Mouse (Mus musculus) liver, embryonic 16.5 days (tissue): ENCODE results near the gene Itgb6. TPM values are rescaled to one million over a fixed set of nuclear protein-coding genes. Genes with fewer than 3 reads are reported as not detected.

Experiments
- ATAC-seq: fragments of 200-750 bp; cut with Nextera tagmentation; 2 replicates; pipeline ENCODE4 v1.8.0; 2017; ENCODE audit warnings: low read depth, mild to moderate bottlenecking, moderate number of reproducible peaks, moderate library complexity
- H3K27ac ChIP-seq: fragments of 300-500 bp; sonication (generic); 2 replicates; pipeline ENCODE4 v1.5.1; 2014; ENCODE audit warnings: mild to moderate bottlenecking, low read length
- H3K27me3 ChIP-seq: fragments of 300-500 bp; sonication (generic); 2 replicates; pipeline ENCODE4 v1.6.1; 2014; ENCODE audit warnings: low read depth, low read length, mixed read lengths; ENCODE audit not compliant: control insufficient read depth, insufficient read depth
- H3K36me3 ChIP-seq: fragments of 300-500 bp; sonication (generic); 2 replicates; pipeline ENCODE4 v1.6.1; 2014; ENCODE audit warnings: mild to moderate bottlenecking; ENCODE audit not compliant: control insufficient read depth, insufficient read depth
- H3K4me1 ChIP-seq: fragments of 300-500 bp; sonication (generic); 2 replicates; pipeline ENCODE4 v1.6.1; 2014; ENCODE audit warnings: low read depth, low read length, mixed read lengths; ENCODE audit not compliant: control insufficient read depth
- H3K4me2 ChIP-seq: fragments of 300-500 bp; sonication (generic); 2 replicates; pipeline ENCODE4 v1.6.1; 2014; ENCODE audit warnings: low read depth, low read length, mixed read lengths
- H3K4me3 ChIP-seq: fragments of 300-500 bp; sonication (generic); 2 replicates; pipeline ENCODE4 v1.5.1; 2014; ENCODE audit warnings: low read depth, mild to moderate bottlenecking, low read length
- H3K9ac ChIP-seq: fragments of 300-500 bp; sonication (generic); 2 replicates; pipeline ENCODE4 v1.6.1; 2014; ENCODE audit warnings: low read depth, low read length
- H3K9me3 ChIP-seq: fragments of 300-500 bp; sonication (generic); replicated peaks from 2 replicates; pipeline ENCODE4 v1.6.1; 2016; ENCODE audit warnings: low read length; ENCODE audit not compliant: control insufficient read depth
- WGBS: fragments of 180-500 bp; shearing (Covaris S2); extraction: QIAGEN DNeasy Blood & Tissue Kit; methylation state at CpG from one replicate; pipeline ENCODE4 v1.1.7; 2014; ENCODE audit not compliant: insufficient replicate concordance; 5-methylcytosine and 5-hydroxymethylcytosine counted together
- polyA plus RNA-seq: library from polyadenylated mRNA; unstranded; fragments of >200 nt; fragmentation: Nextera tagmentation; extraction: Ambion mirVana; gene quantifications from 2 replicates; pipeline ENCODE4 v1.2.1, GENCODE M21; 2015

Itgb6 gene
- polyA plus RNA-seq, 1 experiment from 2014 or later = 0.31 TPM

DNA sequence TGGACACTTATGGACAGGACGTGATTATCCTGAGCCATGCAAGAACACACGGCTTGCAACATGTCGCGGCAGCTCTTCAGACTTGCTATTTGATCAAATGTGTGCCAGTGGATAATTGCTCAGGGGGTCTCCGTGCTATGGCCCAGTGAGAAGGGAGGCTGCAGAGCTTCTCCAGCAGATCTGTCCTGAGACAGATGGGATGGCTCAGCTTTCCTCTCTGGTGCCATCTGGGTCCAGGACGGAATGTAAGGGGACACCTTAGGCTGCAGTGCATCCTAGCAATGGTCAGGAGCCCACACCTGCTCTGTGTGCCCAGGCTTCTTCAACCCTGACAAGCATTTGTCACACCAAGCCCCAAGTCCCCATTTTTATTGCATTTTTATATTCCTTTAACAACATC is 75.9 kb downstream of the Itgb6 start:
- Histone ChIP-seq H3K36me3 (no peaks in the 10 kb centered on the region), H3K9ac (no peak overlapping the region), H3K9me3 (no peaks in the 10 kb centered on the region), H3K27ac (no peak overlapping the region), H3K4me3 (no peak overlapping the region), H3K4me2 (no peak overlapping the region), H3K27me3 (no peaks in the 10 kb centered on the region), H3K4me1 (no peaks in the 10 kb centered on the region)
- ATAC-seq = no peak
- WGBS = 72% methylated on average over 6 of the region's 6 CpGs

DNA sequence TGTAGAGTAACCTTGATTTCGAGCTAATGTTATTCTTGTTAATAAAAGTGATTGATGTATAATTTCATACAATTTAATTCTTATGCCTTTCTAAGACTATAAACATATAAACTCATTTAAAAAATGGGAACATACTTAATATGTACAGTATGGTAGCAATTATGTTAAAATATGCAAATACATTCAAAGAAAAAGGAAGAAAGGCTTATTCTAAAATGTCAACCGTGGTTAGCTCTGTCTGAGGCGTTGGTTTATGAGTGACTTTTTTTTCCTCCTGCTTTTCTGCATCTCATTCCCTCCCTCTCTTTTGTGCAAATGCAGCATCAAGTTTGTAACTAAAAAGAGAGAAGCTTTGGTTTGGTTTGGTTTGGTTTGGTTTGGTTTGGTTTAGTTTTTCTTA is 79.0 kb downstream of the Itgb6 start:
- Histone ChIP-seq H3K27me3 (no peaks in the 10 kb centered on the region), H3K4me2 (no peak overlapping the region), H3K4me3 (no peak overlapping the region), H3K9me3 (no peaks in the 10 kb centered on the region), H3K27ac (no peak overlapping the region), H3K9ac (no peak overlapping the region), H3K36me3 (no peaks in the 10 kb centered on the region), H3K4me1 (no peaks in the 10 kb centered on the region)
- 55% methylated on average over 3 of the region's 3 CpGs for WGBS
- ATAC-seq = no peak

DNA sequence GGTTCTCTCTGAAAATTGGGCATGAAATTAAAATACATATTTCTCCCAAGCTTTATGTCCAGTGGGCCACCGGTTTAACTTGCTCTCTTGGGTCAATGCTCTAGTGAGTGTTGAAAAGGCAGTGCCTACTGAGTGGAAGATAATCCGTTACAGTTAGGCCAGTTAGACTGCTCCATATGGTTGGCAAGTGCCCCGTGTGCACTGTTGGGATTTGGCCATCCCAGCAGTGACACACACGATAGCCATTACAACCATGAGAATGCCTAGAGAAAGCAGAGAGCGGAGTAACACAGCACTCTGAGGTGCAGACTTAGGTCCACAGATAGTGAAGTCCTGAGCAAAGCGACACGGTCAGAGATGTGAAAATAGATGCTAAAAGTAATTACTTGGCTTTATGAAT is 79.8 kb downstream of the Itgb6 start:
- ATAC-seq = no peak
- 75% methylated on average over 7 of the region's 7 CpGs for WGBS
- Histone ChIP-seq H3K9ac (no peak overlapping the region), H3K4me3 (no peak overlapping the region), H3K4me2 (no peak overlapping the region), H3K9me3 (no peaks in the 10 kb centered on the region), H3K36me3 (no peaks in the 10 kb centered on the region), H3K27me3 (no peaks in the 10 kb centered on the region), H3K27ac (no peak overlapping the region), H3K4me1 (no peaks in the 10 kb centered on the region)

DNA sequence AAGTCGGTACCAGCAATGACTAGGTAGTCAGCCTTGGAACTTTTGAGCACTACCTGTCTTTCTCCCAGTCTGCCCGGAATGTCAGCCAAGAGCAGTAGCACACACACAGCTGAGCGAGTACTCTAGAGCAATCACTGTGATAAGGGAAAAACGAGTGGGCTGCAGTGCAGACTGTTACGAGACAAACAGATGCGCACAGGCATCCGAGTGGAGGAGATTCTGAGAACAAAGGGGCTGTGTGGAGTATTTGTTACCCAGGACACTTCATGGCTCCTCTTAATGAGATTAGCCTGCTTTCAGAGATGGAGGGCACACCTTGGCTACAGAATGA is 82.1 kb downstream of the Itgb6 start:
- Histone ChIP-seq H3K36me3 (no peaks in the 10 kb centered on the region), H3K27me3 (no peaks in the 10 kb centered on the region), H3K27ac (no peak overlapping the region), H3K9me3 (no peaks in the 10 kb centered on the region), H3K4me2 (no peak overlapping the region), H3K9ac (no peak overlapping the region), H3K4me3 (no peak overlapping the region), H3K4me1 (no peaks in the 10 kb centered on the region)
- WGBS = 52% methylated on average over 7 of the region's 7 CpGs
- no peak for ATAC-seq

DNA sequence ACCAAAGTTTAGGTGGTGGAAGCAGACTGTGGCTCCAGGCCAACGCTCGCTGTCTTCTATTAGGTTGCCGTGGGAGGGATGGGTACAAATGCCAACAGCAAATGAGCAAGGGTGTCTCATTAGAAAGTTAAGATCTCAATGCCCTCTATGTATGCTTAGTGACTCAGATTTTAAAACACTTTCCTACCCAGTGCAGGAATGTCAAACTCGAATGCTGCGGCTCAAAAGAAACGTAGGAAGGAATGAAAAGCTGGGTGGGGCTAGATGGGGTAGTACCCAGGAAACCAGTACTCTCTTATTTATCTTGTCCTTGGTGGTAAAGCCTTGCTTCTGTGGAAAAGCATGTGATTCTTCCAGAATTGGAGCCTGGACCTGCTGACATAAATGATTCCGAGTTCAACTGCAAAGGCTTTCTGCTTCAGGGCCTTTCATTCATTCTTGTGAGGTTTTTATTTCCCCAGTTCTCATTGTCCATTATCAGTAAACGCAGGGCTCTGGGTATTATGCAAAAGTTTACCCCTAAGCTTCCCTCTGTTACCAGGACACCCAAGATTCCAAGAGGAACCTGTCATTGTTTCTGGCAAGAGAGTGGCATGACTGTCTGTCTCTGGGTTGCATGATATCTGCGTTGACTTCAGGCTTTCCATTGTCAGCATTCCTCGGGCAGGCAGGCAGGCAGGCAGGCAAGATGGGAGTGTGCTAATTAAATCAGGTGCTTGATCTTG is 82.7 kb downstream of the Itgb6 start:
- ATAC-seq = no peak
- no peak overlapping the region for H3K4me3 ChIP-seq
- WGBS = 65% methylated on average over 10 of the region's 10 CpGs
- no peaks in the 10 kb centered on the region for H3K36me3 ChIP-seq
- H3K4me2 ChIP-seq = no peak overlapping the region
- H3K27ac ChIP-seq = no peak overlapping the region
- H3K9me3 ChIP-seq = no peaks in the 10 kb centered on the region
- H3K27me3 ChIP-seq = no peaks in the 10 kb centered on the region
- H3K4me1 ChIP-seq = no peaks in the 10 kb centered on the region
- H3K9ac ChIP-seq = no peak overlapping the region

DNA sequence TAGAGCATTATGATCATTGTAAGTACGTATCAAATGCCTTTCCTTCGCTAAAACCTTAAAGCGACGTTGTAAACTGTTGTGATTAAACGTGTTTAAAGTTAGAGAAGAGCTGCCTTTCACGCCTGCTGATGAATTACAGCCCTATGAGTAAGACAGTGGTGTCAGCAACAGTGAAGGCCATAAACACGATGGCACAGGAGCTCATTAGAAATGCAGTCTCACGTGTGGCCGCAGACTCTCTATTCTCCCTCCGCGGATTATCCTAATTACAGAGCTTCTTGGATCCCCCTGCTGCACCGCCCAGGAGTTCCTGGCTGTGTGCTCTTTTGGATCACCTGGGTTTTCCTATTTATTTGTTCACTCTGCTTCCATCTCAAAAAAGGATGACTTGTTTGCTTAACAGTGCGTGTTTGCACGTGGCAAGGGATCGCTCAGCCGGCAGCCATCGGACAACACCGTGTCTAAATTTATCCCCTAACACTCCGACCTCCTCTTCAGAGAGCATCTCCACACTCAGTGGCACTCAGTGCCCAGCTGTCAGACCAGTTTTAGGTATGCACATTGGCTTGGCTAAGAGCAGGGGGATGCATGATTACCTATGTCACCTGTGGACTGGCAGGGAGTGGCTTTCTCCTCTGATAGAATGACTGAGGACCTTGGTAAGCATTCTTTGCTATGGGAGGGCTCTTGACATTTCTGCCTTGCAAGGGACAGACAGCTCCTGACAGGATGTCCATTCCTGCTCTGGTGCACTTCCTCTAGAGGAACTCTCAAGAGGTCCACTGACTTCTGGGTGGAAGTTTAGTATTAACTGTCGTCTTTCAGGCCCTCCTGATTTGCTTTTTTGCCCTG is 85.3 kb downstream of the Itgb6 start:
- 64% methylated on average over 20 of the region's 20 CpGs for WGBS
- no peak overlapping the region for H3K27ac ChIP-seq

DNA sequence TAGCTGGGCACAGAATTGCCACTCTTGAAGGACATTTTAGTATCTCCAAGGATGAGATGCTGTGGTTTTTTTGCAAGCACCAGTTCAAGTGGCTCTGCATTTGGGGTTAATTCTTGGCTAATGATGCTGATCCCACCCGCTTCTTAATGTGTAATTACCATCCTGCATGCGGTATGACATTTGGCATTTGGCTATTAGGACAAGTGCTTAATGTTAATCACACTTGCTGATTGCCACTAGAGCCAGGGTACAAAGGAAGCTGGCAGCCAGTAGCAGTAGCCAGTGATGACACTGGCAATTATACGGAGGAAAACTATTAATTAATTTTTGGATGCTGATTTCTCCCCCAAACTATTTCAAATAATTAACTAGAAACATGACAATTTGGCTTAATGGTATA is 86.0 kb downstream of the Itgb6 start:
- Histone ChIP-seq H3K9ac (no peak overlapping the region), H3K4me3 (no peak overlapping the region), H3K36me3 (no peaks in the 10 kb centered on the region), H3K27ac (no peak overlapping the region), H3K4me2 (no peak overlapping the region), H3K27me3 (no peaks in the 10 kb centered on the region), H3K4me1 (no peaks in the 10 kb centered on the region), H3K9me3 (no peaks in the 10 kb centered on the region)
- no peak for ATAC-seq
- 74% methylated on average over 3 of the region's 3 CpGs for WGBS

More for the DNA sequence above, 85.3 kb downstream of the Itgb6 start:
- no peaks in the 10 kb centered on the region for H3K36me3 ChIP-seq
- H3K9ac ChIP-seq = no peak overlapping the region
- ATAC-seq = no peak
- no peaks in the 10 kb centered on the region for H3K4me1 ChIP-seq
- no peak overlapping the region for H3K4me2 ChIP-seq
- H3K9me3 ChIP-seq = no peaks in the 10 kb centered on the region
- H3K4me3 ChIP-seq = no peak overlapping the region
- no peaks in the 10 kb centered on the region for H3K27me3 ChIP-seq

DNA sequence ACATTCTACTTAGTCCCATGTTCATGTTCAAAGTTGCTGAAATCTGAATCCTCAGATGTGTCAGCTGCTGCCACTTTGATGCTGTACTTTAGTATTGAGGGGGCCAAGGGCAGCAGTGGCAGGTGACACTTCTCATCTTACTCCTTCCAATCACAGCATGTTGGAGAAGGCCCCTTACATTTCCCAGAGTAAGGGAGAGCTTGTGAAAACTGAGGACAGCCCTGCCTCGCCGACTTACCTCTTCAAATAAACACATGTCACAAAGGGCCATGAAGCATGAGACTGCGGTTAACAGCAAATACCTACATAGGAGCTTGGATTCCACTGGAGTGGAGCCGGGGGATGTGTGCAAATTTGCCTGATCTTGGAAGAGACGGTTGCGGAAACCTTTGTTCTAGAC is 86.4 kb downstream of the Itgb6 start:
- no peaks in the 10 kb centered on the region for H3K4me1 ChIP-seq
- no peak overlapping the region for H3K4me3 ChIP-seq
- no peaks in the 10 kb centered on the region for H3K9me3 ChIP-seq
- H3K27ac ChIP-seq = no peak overlapping the region
- H3K9ac ChIP-seq = no peak overlapping the region
- 64% methylated on average over 6 of the region's 6 CpGs for WGBS
- no peak overlapping the region for H3K4me2 ChIP-seq
- no peaks in the 10 kb centered on the region for H3K27me3 ChIP-seq
- H3K36me3 ChIP-seq = no peaks in the 10 kb centered on the region
- no peak for ATAC-seq

DNA sequence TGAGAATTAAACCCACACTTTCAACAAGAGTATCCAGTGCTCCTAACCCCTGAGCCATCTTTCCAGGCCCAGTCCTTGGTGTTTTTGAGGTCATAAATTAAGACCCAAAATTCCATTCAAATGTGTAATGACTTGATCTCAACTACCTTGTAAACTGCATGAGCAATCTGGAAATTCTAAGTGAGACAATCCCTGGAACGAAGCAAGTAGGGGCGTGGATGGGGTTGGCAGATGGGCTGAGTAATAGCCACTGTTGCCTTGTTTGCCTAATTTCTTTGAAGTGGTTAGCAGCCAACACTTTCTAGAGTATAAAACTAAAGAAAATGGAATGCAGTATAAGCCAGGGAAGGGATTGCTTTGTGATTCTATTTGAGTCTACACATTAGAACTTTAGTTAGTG is 89.7 kb downstream of the Itgb6 start:
- no peak overlapping the region for H3K4me2 ChIP-seq
- no peaks in the 10 kb centered on the region for H3K4me1 ChIP-seq
- no peak for ATAC-seq
- 79% methylated on average over 2 of the region's 2 CpGs for WGBS
- H3K27me3 ChIP-seq = no peaks in the 10 kb centered on the region
- H3K9ac ChIP-seq = no peak overlapping the region
- H3K27ac ChIP-seq = no peak overlapping the region
- H3K36me3 ChIP-seq = no peaks in the 10 kb centered on the region
- no peaks in the 10 kb centered on the region for H3K9me3 ChIP-seq
- no peak overlapping the region for H3K4me3 ChIP-seq
